Mouse (Mus musculus): ENCODE measurements around the gene Hspa1a. TPM values are rescaled to one million over a fixed set of nuclear protein-coding genes. Genes with fewer than 3 reads are reported as not detected.
A peak's percentile ranks its signal among the peaks of the same experiment; 100 is the strongest.

The Hspa1a gene
- polyA plus RNA-seq, 1 experiment from 2014 or later: 2.9 TPM

GRCm38 (mm10) chr17:34956340-34956739 is 15.6 kb downstream of the Hspa1a start:
- Histone ChIP-seq H3K9me3 (ENCODE audit: control insufficient read depth, low read length) (no peaks in the 10 kb centered on the region), H3K36me3 (ENCODE audit: control insufficient read depth, insufficient read depth, low read length) (peaks cover 1% of the 10 kb centered on the region; the same call in 1 of the 2 replicates), H3K4me3 (ENCODE audit: control insufficient read depth in 1 of 2, insufficient read depth in 1 of 2, low read depth in 1 of 2, low read length in 2 of 2) (no peak overlapping the region), H3K9ac (ENCODE audit: low read length) (no peak overlapping the region), H3K27me3 (ENCODE audit: control insufficient read depth, insufficient read depth, low read length) (peaks cover 7% of the 10 kb centered on the region; the same call in 1 of the 2 replicates), H3K4me1 (ENCODE audit: control insufficient read depth in 2 of 2, insufficient read depth in 2 of 2, low read length in 2 of 2) (peaks cover 0 to 11% of the 10 kb centered on the region in 2 experiments; a peak in 2 of 4 replicates), H3K27ac (replicated peaks in 1 of 2; ENCODE audit: control insufficient read depth in 1 of 2, insufficient read depth in 1 of 2, low read depth in 2 of 2, low read length in 2 of 2) (no peak overlapping the region), H3K4me2 (ENCODE audit: low read length) (no peak overlapping the region)
- no peak for ATAC-seq (ENCODE audit: insufficient number of reproducible peaks, insufficient read depth, low FRiP score, low read depth)
- 28% methylated on average over 1 of the region's 1 CpGs for WGBS

- no peak overlapping the region for H3K4me2 ChIP-seq (ENCODE audit: low read length)
Observed at GRCm38 (mm10) chr17:34955884-34956283, 16.1 kb downstream of the Hspa1a start.

GRCm38 (mm10) chr17:34954831-34955230 is 17.1 kb downstream of the Hspa1a start:
- Histone ChIP-seq H3K4me2 (ENCODE audit: low read length) (no peak overlapping the region), H3K36me3 (ENCODE audit: control insufficient read depth, insufficient read depth, low read length) (peaks cover 17% of the 10 kb centered on the region), H3K9me3 (ENCODE audit: control insufficient read depth, low read length) (no peaks in the 10 kb centered on the region), H3K4me1 (ENCODE audit: control insufficient read depth in 2 of 2, insufficient read depth in 2 of 2, low read length in 2 of 2) (peaks cover 3 to 14% of the 10 kb centered on the region in 2 experiments), H3K9ac (ENCODE audit: low read length) (no peak overlapping the region), H3K27ac (replicated peaks in 1 of 2; ENCODE audit: control insufficient read depth in 1 of 2, insufficient read depth in 1 of 2, low read depth in 2 of 2, low read length in 2 of 2) (no peak overlapping the region), H3K4me3 (ENCODE audit: control insufficient read depth in 1 of 2, insufficient read depth in 1 of 2, low read depth in 1 of 2, low read length in 2 of 2) (no peak overlapping the region), H3K27me3 (ENCODE audit: control insufficient read depth, insufficient read depth, low read length) (peaks cover 7% of the 10 kb centered on the region; the same call in 1 of the 2 replicates)
- WGBS: 74% methylated on average over 4 of the region's 4 CpGs
- ATAC-seq (ENCODE audit: insufficient number of reproducible peaks, insufficient read depth, low FRiP score, low read depth): no peak

More at GRCm38 (mm10) chr17:34955884-34956283, 16.1 kb downstream of the Hspa1a start:
- Histone ChIP-seq H3K27ac (replicated peaks in 1 of 2; ENCODE audit: control insufficient read depth in 1 of 2, insufficient read depth in 1 of 2, low read depth in 2 of 2, low read length in 2 of 2) (no peak overlapping the region), H3K27me3 (ENCODE audit: control insufficient read depth, insufficient read depth, low read length) (peaks cover 7% of the 10 kb centered on the region; the same call in 1 of the 2 replicates), H3K4me3 (ENCODE audit: control insufficient read depth in 1 of 2, insufficient read depth in 1 of 2, low read depth in 1 of 2, low read length in 2 of 2) (no peak overlapping the region), H3K36me3 (ENCODE audit: control insufficient read depth, insufficient read depth, low read length) (peaks cover 6% of the 10 kb centered on the region), H3K9me3 (ENCODE audit: control insufficient read depth, low read length) (no peaks in the 10 kb centered on the region), H3K4me1 (ENCODE audit: control insufficient read depth in 2 of 2, insufficient read depth in 2 of 2, low read length in 2 of 2) (peaks cover 0 to 15% of the 10 kb centered on the region in 2 experiments; a peak in 3 of 4 replicates), H3K9ac (ENCODE audit: low read length) (no peak overlapping the region)
- WGBS: 73% methylated on average over 3 of the region's 3 CpGs
- no peak for ATAC-seq (ENCODE audit: insufficient number of reproducible peaks, insufficient read depth, low FRiP score, low read depth)

- no peak for ATAC-seq (ENCODE audit: insufficient number of reproducible peaks, insufficient read depth, low FRiP score, low read depth)
- Histone ChIP-seq H3K27ac (replicated peaks in 1 of 2; ENCODE audit: control insufficient read depth in 1 of 2, insufficient read depth in 1 of 2, low read depth in 2 of 2, low read length in 2 of 2) (no peak overlapping the region), H3K4me1 (ENCODE audit: control insufficient read depth in 2 of 2, insufficient read depth in 2 of 2, low read length in 2 of 2) (peaks cover 3 to 13% of the 10 kb centered on the region in 2 experiments), H3K9ac (ENCODE audit: low read length) (no peak overlapping the region), H3K4me3 (ENCODE audit: control insufficient read depth in 1 of 2, insufficient read depth in 1 of 2, low read depth in 1 of 2, low read length in 2 of 2) (no peak overlapping the region), H3K27me3 (ENCODE audit: control insufficient read depth, insufficient read depth, low read length) (peaks cover 7% of the 10 kb centered on the region; the same call in 1 of the 2 replicates), H3K36me3 (ENCODE audit: control insufficient read depth, insufficient read depth, low read length) (peaks cover 22% of the 10 kb centered on the region), H3K9me3 (ENCODE audit: control insufficient read depth, low read length) (no peaks in the 10 kb centered on the region), H3K4me2 (ENCODE audit: low read length) (no peak overlapping the region)
- 93% methylated on average over 4 of the region's 4 CpGs for WGBS
Observed at GRCm38 (mm10) chr17:34953904-34954303, 18.1 kb downstream of the Hspa1a start.

GRCm38 (mm10) chr17:34953258-34953657 is 18.7 kb downstream of the Hspa1a start:
- 84% methylated on average over 3 of the region's 3 CpGs for WGBS
- no peak overlapping the region for H3K4me3 ChIP-seq (ENCODE audit: control insufficient read depth in 1 of 2, insufficient read depth in 1 of 2, low read depth in 1 of 2, low read length in 2 of 2)
- no peaks in the 10 kb centered on the region for H3K9me3 ChIP-seq (ENCODE audit: control insufficient read depth, low read length)
- no peak overlapping the region for H3K4me2 ChIP-seq (ENCODE audit: low read length)
- ATAC-seq (ENCODE audit: insufficient number of reproducible peaks, insufficient read depth, low FRiP score, low read depth): no peak
- peak overlapping the region in 1 of 2 experiments; percentile 85; a peak in 1 of 4 replicates for H3K27ac ChIP-seq (replicated peaks in 1 of 2; ENCODE audit: control insufficient read depth in 1 of 2, insufficient read depth in 1 of 2, low read depth in 2 of 2, low read length in 2 of 2)
- no peak overlapping the region for H3K9ac ChIP-seq (ENCODE audit: low read length)
- peaks cover 7% of the 10 kb centered on the region; the same call in 1 of the 2 replicates for H3K27me3 ChIP-seq (ENCODE audit: control insufficient read depth, insufficient read depth, low read length)
- peaks cover 22% of the 10 kb centered on the region for H3K36me3 ChIP-seq (ENCODE audit: control insufficient read depth, insufficient read depth, low read length)
- peaks cover 3 to 13% of the 10 kb centered on the region in 2 experiments for H3K4me1 ChIP-seq (ENCODE audit: control insufficient read depth in 2 of 2, insufficient read depth in 2 of 2, low read length in 2 of 2)

- WGBS: under 1% methylated on average over 23 of the region's 23 CpGs
- Histone ChIP-seq H3K27ac (replicated peaks in 1 of 2; ENCODE audit: control insufficient read depth in 1 of 2, insufficient read depth in 1 of 2, low read depth in 2 of 2, low read length in 2 of 2) (peak overlapping the region; percentile 76 to 85), H3K36me3 (ENCODE audit: control insufficient read depth, insufficient read depth, low read length) (peaks cover 22% of the 10 kb centered on the region), H3K4me1 (ENCODE audit: control insufficient read depth in 2 of 2, insufficient read depth in 2 of 2, low read length in 2 of 2) (peaks cover 3 to 13% of the 10 kb centered on the region in 2 experiments), H3K9me3 (ENCODE audit: control insufficient read depth, low read length) (no peaks in the 10 kb centered on the region), H3K4me2 (ENCODE audit: low read length) (peak overlapping the region; percentile 78), H3K4me3 (ENCODE audit: control insufficient read depth in 1 of 2, insufficient read depth in 1 of 2, low read depth in 1 of 2, low read length in 2 of 2) (peak overlapping the region; percentile 98 to 99), H3K9ac (ENCODE audit: low read length) (peak overlapping the region; percentile 100), H3K27me3 (ENCODE audit: control insufficient read depth, insufficient read depth, low read length) (peaks cover 7% of the 10 kb centered on the region; the same call in 1 of the 2 replicates)
- peak; percentile 73 for ATAC-seq (ENCODE audit: insufficient number of reproducible peaks, insufficient read depth, low FRiP score, low read depth)
Observed at GRCm38 (mm10) chr17:34952378-34953040, 19.4 kb downstream of the Hspa1a start.

GRCm38 (mm10) chr17:34951636-34952377 is 20.1 kb downstream of the Hspa1a start:
- H3K27me3 ChIP-seq (ENCODE audit: control insufficient read depth, insufficient read depth, low read length): peaks cover 5% of the 10 kb centered on the region; the same call in 1 of the 2 replicates
- no peak; the same call in 1 of the 2 replicates for ATAC-seq (ENCODE audit: insufficient number of reproducible peaks, insufficient read depth, low FRiP score, low read depth)
- H3K4me3 ChIP-seq (ENCODE audit: control insufficient read depth in 1 of 2, insufficient read depth in 1 of 2, low read depth in 1 of 2, low read length in 2 of 2): peak overlapping the region; percentile 98 to 99
- H3K9me3 ChIP-seq (ENCODE audit: control insufficient read depth, low read length): no peaks in the 10 kb centered on the region
- peak overlapping the region; percentile 76 to 85 for H3K27ac ChIP-seq (replicated peaks in 1 of 2; ENCODE audit: control insufficient read depth in 1 of 2, insufficient read depth in 1 of 2, low read depth in 2 of 2, low read length in 2 of 2)
- H3K36me3 ChIP-seq (ENCODE audit: control insufficient read depth, insufficient read depth, low read length): peaks cover 22% of the 10 kb centered on the region
- WGBS: under 1% methylated on average over 29 of the region's 29 CpGs
- H3K9ac ChIP-seq (ENCODE audit: low read length): peak overlapping the region; percentile 100
- H3K4me2 ChIP-seq (ENCODE audit: low read length): peak overlapping the region; percentile 78
- peaks cover 3 to 13% of the 10 kb centered on the region in 2 experiments for H3K4me1 ChIP-seq (ENCODE audit: control insufficient read depth in 2 of 2, insufficient read depth in 2 of 2, low read length in 2 of 2)

All from heart, embryonic 14.5 days (tissue).